Mouse (Mus musculus): Measurements from ENCODE around the gene Plpp7. TPM values are rescaled to one million over a fixed set of nuclear protein-coding genes. Genes with fewer than 3 reads are reported as not detected.

Gene Plpp7
- total and polyA plus RNA-seq, 3 experiments: 7.3 to 15.1 TPM; not detected in 1

GRCm38 (mm10) chr2:32095351-32096121, at the start of gene Plpp7 (continued):
- TF ChIP-seq CTCF (IDR thresholded peaks at IDR 0.05 in 2 of 3, conservative IDR thresholded peaks at IDR 0.05 in 1 of 3; ENCODE audit: control insufficient read depth in 1 of 3, insufficient read depth in 1 of 3, low read depth in 2 of 3, low read length in 3 of 3, poor library complexity in 1 of 3, severe bottlenecking in 1 of 3) (no peak), POLR2AphosphoS5 (IDR thresholded peaks at IDR 0.05; ENCODE audit: borderline replicate concordance, low read depth, low read length) (no peak)

GRCm38 (mm10) chr2:32046009-32046408, 49.3 kb upstream of the Plpp7 start:
- no peak overlapping the region for H3K9ac ChIP-seq (ENCODE audit: control insufficient read depth, low read depth, low read length, poor library complexity, severe bottlenecking)
- no peak overlapping the region for H3K27ac ChIP-seq (ENCODE audit: control insufficient read depth, low read depth, low read length)
- H3K4me3 ChIP-seq (ENCODE audit: control insufficient read depth in 1 of 2, insufficient read depth in 1 of 2, low read depth in 2 of 2, low read length in 2 of 2): no peak overlapping the region
- H3K79me2 ChIP-seq (ENCODE audit: control insufficient read depth, insufficient read depth, low read length, poor library complexity): no peaks in the 10 kb centered on the region
- DNase-seq (ENCODE audit: low read depth, low spot score): no peak
- H3K27me3 ChIP-seq (ENCODE audit: control insufficient read depth in 1 of 2, insufficient read depth in 2 of 2, low read length in 2 of 2): no peaks in the 10 kb centered on the region
- TF ChIP-seq NRF1 (IDR thresholded peaks at IDR 0.05; ENCODE audit: insufficient read depth, low read depth, low read length, poor library complexity, severe bottlenecking) (no peak), POLR2A (IDR thresholded peaks at IDR 0.05; ENCODE audit: control insufficient read depth in 1 of 2, insufficient read depth in 1 of 2, low read depth in 1 of 2, low read length in 2 of 2, poor library complexity in 1 of 2) (no peak), POLR2AphosphoS5 (IDR thresholded peaks at IDR 0.05; ENCODE audit: borderline replicate concordance, low read depth, low read length) (no peak), MAZ (IDR thresholded peaks at IDR 0.05; ENCODE audit: low read depth, low read length) (no peak), ELF1 (IDR thresholded peaks at IDR 0.05; ENCODE audit: low read depth, low read length) (no peak), MXI1 (IDR thresholded peaks at IDR 0.05; ENCODE audit: low read depth, low read length) (no peak), E2F4 (IDR thresholded peaks at IDR 0.05; ENCODE audit: borderline replicate concordance, low read depth, low read length) (no peak), USF1 (IDR thresholded peaks at IDR 0.05; ENCODE audit: low read depth, low read length) (no peak), SMC3 (IDR thresholded peaks at IDR 0.05; ENCODE audit: low read depth, low read length) (no peak), HCFC1 (IDR thresholded peaks at IDR 0.05; ENCODE audit: low read depth, low read length) (no peak), GATA1 (IDR thresholded peaks at IDR 0.05; ENCODE audit: low read depth, low read length) (no peak), MEF2A (IDR thresholded peaks at IDR 0.05; ENCODE audit: extremely low read depth, insufficient replicate concordance, low read depth, low read length, poor library complexity, severe bottlenecking) (no peak), EP300 (IDR thresholded peaks at IDR 0.05; ENCODE audit: low read depth in 1 of 2, low read length in 2 of 2) (no peak), BHLHE40 (IDR thresholded peaks at IDR 0.05; ENCODE audit: borderline replicate concordance, low read depth, low read length) (no peak)
- no peaks in the 10 kb centered on the region for H3K4me1 ChIP-seq (ENCODE audit: control insufficient read depth in 1 of 2, insufficient read depth in 2 of 2, low read length in 2 of 2)
- no peaks in the 10 kb centered on the region for H3K9me3 ChIP-seq (replicated peaks; ENCODE audit: insufficient read depth, low read length)
- H3K36me3 ChIP-seq (ENCODE audit: control insufficient read depth in 1 of 2, insufficient read depth in 2 of 2, low read length in 2 of 2): peaks cover 0 to 24% of the 10 kb centered on the region in 2 experiments; a peak in 2 of 4 replicates

- TF ChIP-seq RAD21 (IDR thresholded peaks at IDR 0.05; ENCODE audit: low read depth, low read length): no peak
- no peak for TF ChIP-seq MEF2A (IDR thresholded peaks at IDR 0.05; ENCODE audit: extremely low read depth, insufficient replicate concordance, low read depth, low read length, poor library complexity, severe bottlenecking)
- TF ChIP-seq ELF1 (IDR thresholded peaks at IDR 0.05; ENCODE audit: low read depth, low read length): no peak
- TF ChIP-seq TCF12 (IDR thresholded peaks at IDR 0.05; ENCODE audit: low read depth, low read length): no peak
- TF ChIP-seq MAZ (IDR thresholded peaks at IDR 0.05; ENCODE audit: low read depth, low read length): no peak
- TF ChIP-seq CHD2 (IDR thresholded peaks at IDR 0.05; ENCODE audit: low read length): no peak
- TF ChIP-seq UBTF (IDR thresholded peaks at IDR 0.05; ENCODE audit: borderline replicate concordance, insufficient read depth, low read depth, low read length): no peak
- no peak for TF ChIP-seq E2F4 (IDR thresholded peaks at IDR 0.05; ENCODE audit: borderline replicate concordance, low read depth, low read length)
- TF ChIP-seq POLR2A (IDR thresholded peaks at IDR 0.05; ENCODE audit: control insufficient read depth in 1 of 2, insufficient read depth in 1 of 2, low read depth in 1 of 2, low read length in 2 of 2, poor library complexity in 1 of 2): no peak
- TF ChIP-seq POLR2AphosphoS2 (IDR thresholded peaks at IDR 0.05; ENCODE audit: low read length): no peak
- TF ChIP-seq ZNF384 (IDR thresholded peaks at IDR 0.05; ENCODE audit: low read depth, low read length): no peak
- no peak for TF ChIP-seq KAT2A (conservative IDR thresholded peaks at IDR 0.05; ENCODE audit: low read depth, low read length)
- no peak for TF ChIP-seq CTCF (IDR thresholded peaks at IDR 0.05 in 2 of 3, conservative IDR thresholded peaks at IDR 0.05 in 1 of 3; ENCODE audit: control insufficient read depth in 1 of 3, insufficient read depth in 1 of 3, low read depth in 2 of 3, low read length in 3 of 3, poor library complexity in 1 of 3, severe bottlenecking in 1 of 3)
- Histone ChIP-seq H3K79me2 (ENCODE audit: control insufficient read depth, insufficient read depth, low read length, poor library complexity) (no peaks in the 10 kb centered on the region), H3K4me3 (ENCODE audit: control insufficient read depth in 1 of 2, insufficient read depth in 1 of 2, low read depth in 2 of 2, low read length in 2 of 2) (no peak overlapping the region), H3K27me3 (ENCODE audit: control insufficient read depth in 1 of 2, insufficient read depth in 2 of 2, low read length in 2 of 2) (no peaks in the 10 kb centered on the region), H3K27ac (ENCODE audit: control insufficient read depth, low read depth, low read length) (no peak overlapping the region), H3K9me3 (replicated peaks; ENCODE audit: insufficient read depth, low read length) (no peaks in the 10 kb centered on the region), H3K4me1 (ENCODE audit: control insufficient read depth in 1 of 2, insufficient read depth in 2 of 2, low read length in 2 of 2) (no peaks in the 10 kb centered on the region), H3K36me3 (ENCODE audit: control insufficient read depth in 1 of 2, insufficient read depth in 2 of 2, low read length in 2 of 2) (peaks cover 0 to 25% of the 10 kb centered on the region in 2 experiments; a peak in 2 of 4 replicates), H3K9ac (ENCODE audit: control insufficient read depth, low read depth, low read length, poor library complexity, severe bottlenecking) (no peak overlapping the region)
- DNase-seq (ENCODE audit: low read depth, low spot score): no peak
Observed at GRCm38 (mm10) chr2:32047323-32047722, 48.0 kb upstream of the Plpp7 start.

All from MEL (cell line).